Mouse (Mus musculus): ENCODE measurements around the gene Vmn2r75.
"Not testable (repeated sequence)": the region's sequence is repeated elsewhere in the genome, so short reads cannot be mapped to it uniquely, and the experiment has no call there.

Gene Vmn2r75

DNA sequence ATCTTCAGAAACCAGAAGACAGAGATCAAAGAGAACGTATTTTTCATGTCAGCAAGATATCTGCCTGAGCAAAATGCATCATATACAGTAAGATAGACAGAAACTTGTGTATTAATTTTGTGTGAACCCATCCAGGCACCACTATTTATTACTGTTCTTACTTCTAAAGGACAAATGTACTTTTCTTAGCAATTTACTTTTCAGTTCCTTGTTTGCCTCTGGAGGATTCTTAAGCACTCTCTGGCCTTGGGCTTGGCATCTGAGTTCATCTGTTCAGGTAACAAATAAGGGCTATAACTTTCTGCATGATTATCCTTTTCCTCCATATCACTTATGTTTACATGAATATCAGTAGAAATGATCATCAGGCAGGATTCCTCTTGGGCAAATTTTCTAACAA, at the start of gene Vmn2r75:
Vmn2r75 (minus strand) TSS at position 101 of the 400 bp plus-strand sequence.
- DNase-seq (ENCODE audit: low spot score), result not testable (repeated sequence)

DNA sequence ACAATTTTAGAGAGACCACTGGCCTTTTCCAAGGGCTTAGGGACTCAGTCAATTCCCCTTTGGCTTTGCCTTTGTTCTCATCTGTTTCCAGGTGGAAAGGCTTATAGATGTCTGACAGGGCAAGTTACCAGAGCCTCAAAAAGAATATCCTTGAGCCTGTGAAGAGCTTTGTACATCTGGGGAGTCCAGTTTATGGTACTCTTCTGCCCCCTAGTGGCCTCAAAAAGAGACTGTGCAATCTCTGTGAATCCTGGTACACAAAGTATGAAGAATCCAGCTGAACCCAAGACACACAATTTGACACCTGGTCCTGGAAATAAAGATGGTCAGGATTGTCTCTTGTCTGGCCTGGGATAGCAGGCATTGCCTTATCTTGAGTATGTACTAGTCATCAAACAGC, 39.8 kb upstream of the Vmn2r75 start:
- no peak for DNase-seq (ENCODE audit: low spot score)
